Mouse (Mus musculus): ENCODE measurements around the gene Git2. TPM values are rescaled to one million over a fixed set of nuclear protein-coding genes. Genes with fewer than 3 reads are reported as not detected.
A peak's percentile ranks its signal among the peaks of the same experiment; 100 is the strongest.

Git2 gene
- polyA plus RNA-seq, 1 experiment: 21.6 TPM

DNA sequence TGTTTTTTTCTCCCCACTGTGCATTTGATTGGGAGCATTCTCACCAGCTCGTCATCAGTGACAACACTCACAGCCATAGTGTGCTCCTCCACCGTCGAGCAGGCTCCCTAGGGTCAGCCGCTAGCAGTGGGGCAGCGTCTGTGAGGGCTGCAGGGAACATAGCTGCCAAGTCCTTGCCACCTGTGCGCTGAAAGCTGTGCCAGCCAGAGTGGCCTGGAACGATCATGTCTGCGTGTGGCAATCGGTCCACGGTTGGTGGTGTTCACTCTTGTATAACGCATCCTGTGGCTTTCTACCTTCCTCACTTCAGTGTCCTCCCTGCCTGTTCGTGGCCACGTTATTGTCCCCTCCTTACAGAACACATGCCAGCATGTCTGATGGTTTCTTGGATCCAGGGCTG is 56.8 kb downstream of the Git2 start:
- no peak overlapping the region for H3K4me3 ChIP-seq

DNA sequence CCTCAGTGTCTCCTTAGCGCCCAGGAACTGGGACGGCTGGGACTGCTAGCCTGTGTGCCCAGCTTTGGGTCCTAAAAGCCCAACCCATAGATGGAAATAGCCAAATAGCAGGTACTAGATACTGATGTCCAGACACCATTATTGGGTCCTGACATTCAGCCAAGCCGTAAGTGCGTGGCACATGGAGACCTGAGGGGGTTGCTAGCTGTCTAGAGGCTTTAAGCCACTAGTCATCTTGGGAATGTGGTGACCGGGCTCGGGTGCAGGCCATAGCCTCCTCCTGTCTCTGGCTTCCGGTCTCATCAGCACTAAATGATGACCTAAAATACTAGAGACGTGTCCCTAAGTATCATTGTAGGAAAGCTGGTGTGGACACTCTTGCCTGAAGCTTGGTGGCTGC is 57.4 kb downstream of the Git2 start:
- no peak for TF ChIP-seq POLR2A (IDR thresholded peaks at IDR 0.05; ENCODE audit: insufficient read length, low read depth)
- no peak for TF ChIP-seq USF1 (IDR thresholded peaks at IDR 0.05; ENCODE audit: low read depth)
- TF ChIP-seq E2F4 (IDR thresholded peaks at IDR 0.05; ENCODE audit: insufficient read depth): no peak
- TF ChIP-seq SRF (IDR thresholded peaks at IDR 0.05; ENCODE audit: control insufficient read depth, insufficient read length, low read depth): no peak
- TF ChIP-seq CEBPB (IDR thresholded peaks at IDR 0.05; ENCODE audit: insufficient read depth, poor library complexity, severe bottlenecking): no peak
- no peak for TF ChIP-seq MAX (IDR thresholded peaks at IDR 0.05; ENCODE audit: low read depth)
- no peak for TF ChIP-seq TCF12 (IDR thresholded peaks at IDR 0.05; ENCODE audit: insufficient read depth, poor library complexity, severe bottlenecking)
- no peak for TF ChIP-seq MYOG (IDR thresholded peaks at IDR 0.05; ENCODE audit: control insufficient read depth in 1 of 3, insufficient read depth in 1 of 3, insufficient read length in 2 of 3, low read depth in 2 of 3)
- no peak for TF ChIP-seq POLR2AphosphoS2 (IDR thresholded peaks at IDR 0.05; ENCODE audit: insufficient read length, low read depth)
- TF ChIP-seq MYOD1 (IDR thresholded peaks at IDR 0.05; ENCODE audit: control insufficient read depth in 1 of 3, insufficient read length in 2 of 3, low read depth in 2 of 3): no peak
- no peak for TF ChIP-seq REST (IDR thresholded peaks at IDR 0.05; ENCODE audit: insufficient read depth, insufficient read length)
- no peak for TF ChIP-seq TCF3 (IDR thresholded peaks at IDR 0.05; ENCODE audit: insufficient read length, low read depth)
- H3K27me3 ChIP-seq (ENCODE audit: control insufficient read depth, insufficient read depth, insufficient read length): no peaks in the 10 kb centered on the region
- H3K4me2 ChIP-seq (ENCODE audit: low read depth): no peak overlapping the region
- no peaks in the 10 kb centered on the region for H3K36me3 ChIP-seq (ENCODE audit: control insufficient read depth, insufficient read depth)
- no peaks in the 10 kb centered on the region for H3K79me2 ChIP-seq (ENCODE audit: control insufficient read depth, insufficient read depth)
- H3ac ChIP-seq (ENCODE audit: control insufficient read depth, insufficient read length): no peak overlapping the region
- no peak overlapping the region for H3K4me3 ChIP-seq

More for the DNA sequence above, 56.8 kb downstream of the Git2 start:
- no peaks in the 10 kb centered on the region for H3K79me2 ChIP-seq (ENCODE audit: control insufficient read depth, insufficient read depth)
- H3K4me2 ChIP-seq (ENCODE audit: low read depth): no peak overlapping the region
- H3ac ChIP-seq (ENCODE audit: control insufficient read depth, insufficient read length): no peak overlapping the region
- no peaks in the 10 kb centered on the region for H3K27me3 ChIP-seq (ENCODE audit: control insufficient read depth, insufficient read depth, insufficient read length)
- no peak for TF ChIP-seq POLR2AphosphoS2 (IDR thresholded peaks at IDR 0.05; ENCODE audit: insufficient read length, low read depth)
- no peak for TF ChIP-seq TCF12 (IDR thresholded peaks at IDR 0.05; ENCODE audit: insufficient read depth, poor library complexity, severe bottlenecking)
- TF ChIP-seq SRF (IDR thresholded peaks at IDR 0.05; ENCODE audit: control insufficient read depth, insufficient read length, low read depth): no peak
- TF ChIP-seq E2F4 (IDR thresholded peaks at IDR 0.05; ENCODE audit: insufficient read depth): no peak
- TF ChIP-seq POLR2A (IDR thresholded peaks at IDR 0.05; ENCODE audit: insufficient read length, low read depth): no peak
- no peak for TF ChIP-seq MYOG (IDR thresholded peaks at IDR 0.05; ENCODE audit: control insufficient read depth in 1 of 3, insufficient read depth in 1 of 3, insufficient read length in 2 of 3, low read depth in 2 of 3)
- no peak for TF ChIP-seq REST (IDR thresholded peaks at IDR 0.05; ENCODE audit: insufficient read depth, insufficient read length)
- TF ChIP-seq USF1 (IDR thresholded peaks at IDR 0.05; ENCODE audit: low read depth): no peak
- peak in 2 of 3 experiments; percentile 3 to 37 for TF ChIP-seq MYOD1 (IDR thresholded peaks at IDR 0.05; ENCODE audit: control insufficient read depth in 1 of 3, insufficient read length in 2 of 3, low read depth in 2 of 3)
- no peaks in the 10 kb centered on the region for H3K36me3 ChIP-seq (ENCODE audit: control insufficient read depth, insufficient read depth)

GRCm38 (mm10) chr5:114717292-114717691 is 58.0 kb downstream of the Git2 start:
- no peaks in the 10 kb centered on the region for H3K79me2 ChIP-seq (ENCODE audit: control insufficient read depth, insufficient read depth)
- no peaks in the 10 kb centered on the region for H3K27me3 ChIP-seq (ENCODE audit: control insufficient read depth, insufficient read depth, insufficient read length)
- no peak overlapping the region for H3K4me3 ChIP-seq
- H3ac ChIP-seq (ENCODE audit: control insufficient read depth, insufficient read length): no peak overlapping the region
- H3K4me2 ChIP-seq (ENCODE audit: low read depth): no peak overlapping the region
- TF ChIP-seq MYOG (IDR thresholded peaks at IDR 0.05; ENCODE audit: control insufficient read depth in 1 of 3, insufficient read depth in 1 of 3, insufficient read length in 2 of 3, low read depth in 2 of 3) (no peak), TCF12 (IDR thresholded peaks at IDR 0.05; ENCODE audit: insufficient read depth, poor library complexity, severe bottlenecking) (no peak), MYOD1 (IDR thresholded peaks at IDR 0.05; ENCODE audit: control insufficient read depth in 1 of 3, insufficient read length in 2 of 3, low read depth in 2 of 3) (no peak), E2F4 (IDR thresholded peaks at IDR 0.05; ENCODE audit: insufficient read depth) (no peak), REST (IDR thresholded peaks at IDR 0.05; ENCODE audit: insufficient read depth, insufficient read length) (no peak), MAX (IDR thresholded peaks at IDR 0.05; ENCODE audit: low read depth) (no peak), POLR2A (IDR thresholded peaks at IDR 0.05; ENCODE audit: insufficient read length, low read depth) (no peak), SRF (IDR thresholded peaks at IDR 0.05; ENCODE audit: control insufficient read depth, insufficient read length, low read depth) (no peak), USF1 (IDR thresholded peaks at IDR 0.05; ENCODE audit: low read depth) (no peak), POLR2AphosphoS2 (IDR thresholded peaks at IDR 0.05; ENCODE audit: insufficient read length, low read depth) (no peak), TCF3 (IDR thresholded peaks at IDR 0.05; ENCODE audit: insufficient read length, low read depth) (no peak), CEBPB (IDR thresholded peaks at IDR 0.05; ENCODE audit: insufficient read depth, poor library complexity, severe bottlenecking) (no peak)
- no peaks in the 10 kb centered on the region for H3K36me3 ChIP-seq (ENCODE audit: control insufficient read depth, insufficient read depth)

DNA sequence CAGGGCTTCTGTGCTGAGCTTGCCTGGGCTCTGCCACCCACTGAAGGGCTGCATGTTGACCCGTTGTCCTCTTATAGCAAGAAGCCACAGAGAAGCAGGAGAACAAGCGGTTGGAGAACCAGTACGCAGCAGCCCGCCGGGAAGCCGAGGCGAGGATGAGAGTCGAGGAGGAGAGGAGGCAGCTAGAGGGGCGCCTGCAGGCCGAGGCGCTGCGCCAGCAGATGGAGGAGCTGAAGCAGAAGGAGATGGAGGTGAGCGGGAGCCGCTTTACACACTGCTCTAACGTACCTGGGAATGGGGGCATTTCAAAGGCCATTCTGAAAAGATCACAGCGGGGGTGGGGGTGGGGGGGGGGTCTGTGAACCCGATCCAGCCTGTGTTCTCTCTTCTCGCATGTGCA is 60.8 kb downstream of the Git2 start:
- TF ChIP-seq REST (IDR thresholded peaks at IDR 0.05; ENCODE audit: insufficient read depth, insufficient read length) (no peak), SRF (IDR thresholded peaks at IDR 0.05; ENCODE audit: control insufficient read depth, insufficient read length, low read depth) (no peak), CEBPB (IDR thresholded peaks at IDR 0.05; ENCODE audit: insufficient read depth, poor library complexity, severe bottlenecking) (no peak), MYOG (IDR thresholded peaks at IDR 0.05; ENCODE audit: control insufficient read depth in 1 of 3, insufficient read depth in 1 of 3, insufficient read length in 2 of 3, low read depth in 2 of 3) (no peak), MAX (IDR thresholded peaks at IDR 0.05; ENCODE audit: low read depth) (no peak)
- Histone ChIP-seq H3K4me3 (no peak overlapping the region), H3K36me3 (ENCODE audit: control insufficient read depth, insufficient read depth) (peaks cover 3% of the 10 kb centered on the region), H3K27me3 (ENCODE audit: control insufficient read depth, insufficient read depth, insufficient read length) (no peaks in the 10 kb centered on the region), H3K79me2 (ENCODE audit: control insufficient read depth, insufficient read depth) (no peaks in the 10 kb centered on the region), H3ac (ENCODE audit: control insufficient read depth, insufficient read length) (no peak overlapping the region), H3K4me2 (ENCODE audit: low read depth) (no peak overlapping the region)

DNA sequence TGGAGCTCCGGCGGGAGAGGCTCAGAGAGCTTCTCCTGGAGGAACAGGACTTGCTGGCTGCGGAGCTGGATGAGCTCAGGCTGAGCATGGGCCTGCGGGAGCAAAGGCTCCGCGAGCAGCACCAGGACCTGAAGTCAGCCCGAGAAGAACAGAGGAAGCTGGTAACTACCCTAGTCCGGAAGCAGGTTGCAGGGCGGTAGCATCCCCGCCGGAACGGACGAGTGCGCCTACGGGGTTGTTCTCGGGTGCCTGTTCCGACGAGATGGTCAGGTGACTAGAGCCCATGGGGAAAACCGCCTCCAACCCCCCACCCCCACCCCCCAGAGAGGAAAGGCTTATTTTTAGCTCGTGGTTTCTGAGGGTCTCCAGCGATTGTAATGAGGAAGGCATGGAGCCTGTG is 66.0 kb downstream of the Git2 start:
- no peak overlapping the region for H3K4me2 ChIP-seq (ENCODE audit: low read depth)
- H3K36me3 ChIP-seq (ENCODE audit: control insufficient read depth, insufficient read depth): peaks cover 3% of the 10 kb centered on the region
- H3K4me3 ChIP-seq: no peak overlapping the region
- H3K27me3 ChIP-seq (ENCODE audit: control insufficient read depth, insufficient read depth, insufficient read length): no peaks in the 10 kb centered on the region
- no peak overlapping the region for H3ac ChIP-seq (ENCODE audit: control insufficient read depth, insufficient read length)
- no peaks in the 10 kb centered on the region for H3K79me2 ChIP-seq (ENCODE audit: control insufficient read depth, insufficient read depth)
- TF ChIP-seq CEBPB (IDR thresholded peaks at IDR 0.05; ENCODE audit: insufficient read depth, poor library complexity, severe bottlenecking): no peak
- TF ChIP-seq MYOD1 (IDR thresholded peaks at IDR 0.05; ENCODE audit: control insufficient read depth in 1 of 3, insufficient read length in 2 of 3, low read depth in 2 of 3): no peak
- no peak for TF ChIP-seq POLR2AphosphoS2 (IDR thresholded peaks at IDR 0.05; ENCODE audit: insufficient read length, low read depth)
- TF ChIP-seq USF1 (IDR thresholded peaks at IDR 0.05; ENCODE audit: low read depth): no peak
- TF ChIP-seq E2F4 (IDR thresholded peaks at IDR 0.05; ENCODE audit: insufficient read depth): no peak
- no peak for TF ChIP-seq MYOG (IDR thresholded peaks at IDR 0.05; ENCODE audit: control insufficient read depth in 1 of 3, insufficient read depth in 1 of 3, insufficient read length in 2 of 3, low read depth in 2 of 3)
- no peak for TF ChIP-seq MAX (IDR thresholded peaks at IDR 0.05; ENCODE audit: low read depth)
- TF ChIP-seq POLR2A (IDR thresholded peaks at IDR 0.05; ENCODE audit: insufficient read length, low read depth): no peak
- TF ChIP-seq REST (IDR thresholded peaks at IDR 0.05; ENCODE audit: insufficient read depth, insufficient read length): no peak
- TF ChIP-seq TCF12 (IDR thresholded peaks at IDR 0.05; ENCODE audit: insufficient read depth, poor library complexity, severe bottlenecking): no peak
- TF ChIP-seq SRF (IDR thresholded peaks at IDR 0.05; ENCODE audit: control insufficient read depth, insufficient read length, low read depth): no peak
- TF ChIP-seq TCF3 (IDR thresholded peaks at IDR 0.05; ENCODE audit: insufficient read length, low read depth): no peak

All from myocyte (in vitro differentiated cells).